Mouse (Mus musculus): ENCODE measurements around the gene Pja2. TPM values are rescaled to one million over a fixed set of nuclear protein-coding genes. Genes with fewer than 3 reads are reported as not detected.
"Not testable (repeated sequence)": the region's sequence is repeated elsewhere in the genome, so short reads cannot be mapped to it uniquely, and the experiment has no call there.

Pja2 gene
- polyA plus RNA-seq, 1 experiment from 2014 or later: 92.1 TPM

GRCm38 (mm10) chr17:64314523-64314922, 17.2 kb downstream of the Pja2 start:
- not testable (repeated sequence) for H3K4me2 ChIP-seq (replicated peaks; ENCODE audit: low read depth, low read length); H3K9ac ChIP-seq (ENCODE audit: low read depth, low read length); H3K4me3 ChIP-seq (ENCODE audit: low read depth, low read length); H3K4me1 ChIP-seq (replicated peaks; ENCODE audit: control insufficient read depth, insufficient read depth, low read length); H3K27ac ChIP-seq (ENCODE audit: low read depth, low read length); H3K36me3 ChIP-seq (ENCODE audit: control insufficient read depth, insufficient read depth, low read length); ATAC-seq (ENCODE audit: low FRiP score); H3K27me3 ChIP-seq (ENCODE audit: control insufficient read depth, insufficient read depth, low read length); DNase-seq (ENCODE audit: low spot score); H3K9me3 ChIP-seq (ENCODE audit: control insufficient read depth, low read length)
- 86% methylated on average over 1 of the region's 1 CpGs for WGBS

- 95% methylated on average over 5 of the region's 5 CpGs for WGBS
- H3K4me3 ChIP-seq (ENCODE audit: low read depth, low read length): no peak overlapping the region
- no peaks in the 10 kb centered on the region for H3K36me3 ChIP-seq (ENCODE audit: control insufficient read depth, insufficient read depth, low read length)
- ATAC-seq (ENCODE audit: low FRiP score) (no peak), DNase-seq (ENCODE audit: low spot score) (no peak)
- H3K27ac ChIP-seq (ENCODE audit: low read depth, low read length): no peak overlapping the region
- H3K4me1 ChIP-seq (replicated peaks; ENCODE audit: control insufficient read depth, insufficient read depth, low read length): no peaks in the 10 kb centered on the region
- no peaks in the 10 kb centered on the region for H3K9me3 ChIP-seq (ENCODE audit: control insufficient read depth, low read length)
- no peaks in the 10 kb centered on the region for H3K27me3 ChIP-seq (ENCODE audit: control insufficient read depth, insufficient read depth, low read length)
- no peak overlapping the region for H3K4me2 ChIP-seq (replicated peaks; ENCODE audit: low read depth, low read length)
- H3K9ac ChIP-seq (ENCODE audit: low read depth, low read length): no peak overlapping the region
Observed at GRCm38 (mm10) chr17:64297628-64298027, 34.1 kb downstream of the Pja2 start.

GRCm38 (mm10) chr17:64292740-64293139, 39.0 kb downstream of the Pja2 start:
- Histone ChIP-seq H3K9ac (ENCODE audit: low read depth, low read length) (no peak overlapping the region), H3K27me3 (ENCODE audit: control insufficient read depth, insufficient read depth, low read length) (no peaks in the 10 kb centered on the region), H3K27ac (ENCODE audit: low read depth, low read length) (no peak overlapping the region), H3K36me3 (ENCODE audit: control insufficient read depth, insufficient read depth, low read length) (no peaks in the 10 kb centered on the region), H3K4me2 (replicated peaks; ENCODE audit: low read depth, low read length) (no peak overlapping the region), H3K4me3 (ENCODE audit: low read depth, low read length) (no peak overlapping the region), H3K9me3 (ENCODE audit: control insufficient read depth, low read length) (no peaks in the 10 kb centered on the region), H3K4me1 (replicated peaks; ENCODE audit: control insufficient read depth, insufficient read depth, low read length) (no peaks in the 10 kb centered on the region)
- DNase-seq (ENCODE audit: low spot score) (no peak), ATAC-seq (ENCODE audit: low FRiP score) (no peak)
- WGBS: 90% methylated on average over 8 of the region's 8 CpGs

- no peak overlapping the region for H3K27ac ChIP-seq (ENCODE audit: low read depth, low read length)
- no peak for ATAC-seq (ENCODE audit: low FRiP score)
- no peak overlapping the region for H3K4me3 ChIP-seq (ENCODE audit: low read depth, low read length)
- no peaks in the 10 kb centered on the region for H3K27me3 ChIP-seq (ENCODE audit: control insufficient read depth, insufficient read depth, low read length)
- no peaks in the 10 kb centered on the region for H3K9me3 ChIP-seq (ENCODE audit: control insufficient read depth, low read length)
- no peaks in the 10 kb centered on the region for H3K4me1 ChIP-seq (replicated peaks; ENCODE audit: control insufficient read depth, insufficient read depth, low read length)
- H3K36me3 ChIP-seq (ENCODE audit: control insufficient read depth, insufficient read depth, low read length): peaks cover 2% of the 10 kb centered on the region; the same call in 1 of the 2 replicates
- DNase-seq (ENCODE audit: low spot score): no peak
- H3K9ac ChIP-seq (ENCODE audit: low read depth, low read length): no peak overlapping the region
- 48% methylated on average over 4 of the region's 4 CpGs for WGBS
- no peak overlapping the region for H3K4me2 ChIP-seq (replicated peaks; ENCODE audit: low read depth, low read length)
Observed at GRCm38 (mm10) chr17:64289684-64290083, 42.0 kb downstream of the Pja2 start.

GRCm38 (mm10) chr17:64288000-64288399, 43.7 kb downstream of the Pja2 start:
- DNase-seq (ENCODE audit: low spot score) (no peak), ATAC-seq (ENCODE audit: low FRiP score) (no peak)
- no peak overlapping the region for H3K4me2 ChIP-seq (replicated peaks; ENCODE audit: low read depth, low read length)
- 90% methylated on average over 7 of the region's 7 CpGs for WGBS
- H3K4me1 ChIP-seq (replicated peaks; ENCODE audit: control insufficient read depth, insufficient read depth, low read length): no peaks in the 10 kb centered on the region
- H3K27me3 ChIP-seq (ENCODE audit: control insufficient read depth, insufficient read depth, low read length): no peaks in the 10 kb centered on the region
- H3K9me3 ChIP-seq (ENCODE audit: control insufficient read depth, low read length): no peaks in the 10 kb centered on the region
- H3K27ac ChIP-seq (ENCODE audit: low read depth, low read length): no peak overlapping the region
- H3K9ac ChIP-seq (ENCODE audit: low read depth, low read length): no peak overlapping the region
- H3K36me3 ChIP-seq (ENCODE audit: control insufficient read depth, insufficient read depth, low read length): peaks cover 2% of the 10 kb centered on the region; the same call in 1 of the 2 replicates
- no peak overlapping the region for H3K4me3 ChIP-seq (ENCODE audit: low read depth, low read length)

GRCm38 (mm10) chr17:64286836-64287235, 44.9 kb downstream of the Pja2 start:
- H3K4me3 ChIP-seq (ENCODE audit: low read depth, low read length): no peak overlapping the region
- no peaks in the 10 kb centered on the region for H3K9me3 ChIP-seq (ENCODE audit: control insufficient read depth, low read length)
- H3K27me3 ChIP-seq (ENCODE audit: control insufficient read depth, insufficient read depth, low read length): no peaks in the 10 kb centered on the region
- no peak overlapping the region for H3K27ac ChIP-seq (ENCODE audit: low read depth, low read length)
- 82% methylated on average over 3 of the region's 3 CpGs for WGBS
- no peak overlapping the region for H3K4me2 ChIP-seq (replicated peaks; ENCODE audit: low read depth, low read length)
- peaks cover 2% of the 10 kb centered on the region; the same call in 1 of the 2 replicates for H3K36me3 ChIP-seq (ENCODE audit: control insufficient read depth, insufficient read depth, low read length)
- no peak overlapping the region for H3K9ac ChIP-seq (ENCODE audit: low read depth, low read length)
- no peaks in the 10 kb centered on the region for H3K4me1 ChIP-seq (replicated peaks; ENCODE audit: control insufficient read depth, insufficient read depth, low read length)
- ATAC-seq (ENCODE audit: low FRiP score): no peak
- DNase-seq (ENCODE audit: low spot score): no peak

GRCm38 (mm10) chr17:64281368-64281767, 50.3 kb downstream of the Pja2 start:
- H3K27ac ChIP-seq (ENCODE audit: low read depth, low read length); H3K4me2 ChIP-seq (replicated peaks; ENCODE audit: low read depth, low read length); H3K36me3 ChIP-seq (ENCODE audit: control insufficient read depth, insufficient read depth, low read length); ATAC-seq (ENCODE audit: low FRiP score); H3K9ac ChIP-seq (ENCODE audit: low read depth, low read length); H3K9me3 ChIP-seq (ENCODE audit: control insufficient read depth, low read length); H3K4me1 ChIP-seq (replicated peaks; ENCODE audit: control insufficient read depth, insufficient read depth, low read length); DNase-seq (ENCODE audit: low spot score); H3K27me3 ChIP-seq (ENCODE audit: control insufficient read depth, insufficient read depth, low read length); H3K4me3 ChIP-seq (ENCODE audit: low read depth, low read length): not testable (repeated sequence)
- WGBS: 91% methylated on average over 3 of the region's 3 CpGs

GRCm38 (mm10) chr17:64277649-64278212, 54.0 kb downstream of the Pja2 start:
- H3K9ac ChIP-seq (ENCODE audit: low read depth, low read length): no peak overlapping the region
- no peaks in the 10 kb centered on the region for H3K9me3 ChIP-seq (ENCODE audit: control insufficient read depth, low read length)
- no peak overlapping the region for H3K4me3 ChIP-seq (ENCODE audit: low read depth, low read length)
- H3K4me1 ChIP-seq (replicated peaks; ENCODE audit: control insufficient read depth, insufficient read depth, low read length): no peaks in the 10 kb centered on the region
- H3K36me3 ChIP-seq (ENCODE audit: control insufficient read depth, insufficient read depth, low read length): no peaks in the 10 kb centered on the region
- no peaks in the 10 kb centered on the region for H3K27me3 ChIP-seq (ENCODE audit: control insufficient read depth, insufficient read depth, low read length)
- H3K4me2 ChIP-seq (replicated peaks; ENCODE audit: low read depth, low read length): no peak overlapping the region
- ATAC-seq (ENCODE audit: low FRiP score): no peak
- 81% methylated on average over 9 of the region's 9 CpGs for WGBS
- no peak for DNase-seq (ENCODE audit: low spot score)
- no peak overlapping the region for H3K27ac ChIP-seq (ENCODE audit: low read depth, low read length)

GRCm38 (mm10) chr17:64276666-64277065, 55.0 kb downstream of the Pja2 start:
- 87% methylated on average over 5 of the region's 5 CpGs for WGBS
- ATAC-seq (ENCODE audit: low FRiP score): no peak
- Histone ChIP-seq H3K4me1 (replicated peaks; ENCODE audit: control insufficient read depth, insufficient read depth, low read length) (no peaks in the 10 kb centered on the region), H3K27me3 (ENCODE audit: control insufficient read depth, insufficient read depth, low read length) (no peaks in the 10 kb centered on the region), H3K9ac (ENCODE audit: low read depth, low read length) (no peak overlapping the region), H3K36me3 (ENCODE audit: control insufficient read depth, insufficient read depth, low read length) (no peaks in the 10 kb centered on the region), H3K4me3 (ENCODE audit: low read depth, low read length) (no peak overlapping the region), H3K9me3 (ENCODE audit: control insufficient read depth, low read length) (no peaks in the 10 kb centered on the region), H3K27ac (ENCODE audit: low read depth, low read length) (no peak overlapping the region), H3K4me2 (replicated peaks; ENCODE audit: low read depth, low read length) (no peak overlapping the region)
- no peak for DNase-seq (ENCODE audit: low spot score)
